Mouse (Mus musculus) thymus, postnatal 36 days (tissue): Measurements from ENCODE around the gene Lrfn2.
A peak's percentile ranks its signal among the peaks of the same experiment; 100 is the strongest.

Experiments used
- DNase-seq, 2 experiments: peaks; one replicate each; pipeline ENCODE4 v3.0.0; 2022; ENCODE audit warnings: mixed read lengths in 2 of 2

Gene Lrfn2

GRCm38 (mm10) chr17:49035052-49035451 is 102.9 kb downstream of the Lrfn2 start:
- no peak for DNase-seq

DNA sequence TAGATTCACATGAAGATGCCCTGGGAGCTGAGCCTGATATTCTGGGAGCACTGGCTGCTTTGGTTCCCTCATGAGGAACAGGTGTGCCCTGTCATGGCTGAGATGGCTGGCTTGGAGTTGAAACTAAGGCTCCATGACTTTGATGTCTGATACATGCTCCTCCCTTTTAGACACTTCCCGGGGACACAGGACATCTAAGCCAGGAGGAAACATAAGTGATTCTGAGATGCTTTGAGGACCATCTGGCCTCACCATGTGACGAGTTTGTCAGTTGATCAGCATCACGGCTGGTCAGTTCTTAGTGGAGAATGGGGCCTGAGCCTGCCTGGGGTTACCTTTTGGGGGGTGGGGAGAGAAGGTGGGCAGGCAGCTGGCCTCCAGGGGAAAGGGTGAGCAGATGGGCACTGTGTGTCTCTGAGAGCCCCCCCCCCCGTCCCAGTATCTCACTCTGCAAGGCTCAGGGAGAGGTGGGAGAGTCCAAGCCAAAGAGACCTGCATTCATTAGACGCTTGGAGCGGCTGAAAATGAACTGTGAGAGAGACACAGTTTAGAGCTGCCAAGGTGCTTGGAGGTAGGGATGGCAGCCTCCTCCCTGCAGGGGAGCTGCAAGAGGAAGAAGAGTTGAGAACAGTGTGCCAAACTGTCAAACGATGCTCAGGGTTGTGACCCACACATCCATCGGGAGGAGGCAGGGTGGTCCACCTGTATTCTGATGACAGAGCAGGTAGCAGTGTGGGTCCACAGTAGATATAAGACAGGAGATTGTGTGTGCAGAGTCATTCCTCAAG is 105.2 kb downstream of the Lrfn2 start:
- DNase-seq, result no peak

DNA sequence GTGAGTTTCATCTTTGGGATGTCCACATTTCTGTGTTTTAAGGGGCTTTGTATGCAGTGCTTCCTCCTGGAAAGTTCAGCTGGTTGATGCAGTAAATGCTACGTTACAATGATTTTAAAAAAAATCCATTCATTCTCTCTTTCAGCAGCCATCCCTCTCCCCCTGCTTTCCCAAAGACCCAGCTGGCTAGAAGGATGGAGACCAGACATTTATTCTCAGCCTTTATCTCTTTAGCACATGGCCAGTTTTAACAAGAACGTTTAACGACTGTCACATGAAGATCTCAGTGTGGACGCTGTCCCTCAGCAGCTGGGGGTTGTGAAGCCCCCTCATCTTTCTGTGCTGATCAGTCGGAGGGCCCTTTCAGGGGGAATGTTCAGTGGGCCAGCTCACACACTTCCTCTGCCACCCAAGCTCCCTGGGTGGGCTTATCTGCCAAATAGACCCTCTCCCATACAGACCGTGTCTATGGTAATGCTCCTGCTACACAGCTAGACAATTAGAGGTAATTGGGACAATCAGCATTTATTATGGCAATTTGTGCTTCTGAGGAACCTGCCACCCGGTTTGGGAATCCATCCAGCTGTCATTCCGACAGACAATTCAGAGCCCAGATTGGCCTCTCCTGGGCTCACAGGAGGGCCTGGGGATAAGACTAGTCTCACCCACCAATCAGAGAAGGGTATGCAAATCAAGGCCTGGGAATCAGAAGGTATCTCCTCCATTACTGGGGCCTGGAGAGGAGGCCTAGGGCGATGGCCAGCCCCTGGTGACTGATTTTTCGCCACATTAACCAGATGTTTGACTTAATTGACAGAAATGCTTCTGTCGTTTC is 111.8 kb downstream of the Lrfn2 start:
- DNase-seq, result no peak

DNA sequence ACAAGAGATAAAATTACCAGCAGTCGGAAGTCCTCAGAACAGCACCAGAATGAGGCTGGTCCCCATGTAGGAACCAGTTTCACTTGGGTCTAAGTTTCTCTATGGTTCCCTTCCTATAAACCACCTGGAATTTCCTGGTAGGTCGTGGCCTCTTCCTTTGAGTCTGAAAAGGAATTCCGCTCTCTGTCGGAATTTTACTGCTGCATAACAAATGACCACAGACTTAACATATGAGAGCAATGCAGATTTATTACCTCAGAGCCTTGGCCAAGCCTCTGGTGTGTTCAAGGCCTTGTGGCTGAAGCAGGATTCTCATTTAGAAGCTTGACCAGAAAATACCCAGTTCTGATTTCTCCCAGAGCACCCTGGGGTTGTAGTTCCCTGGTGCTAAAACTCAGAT is 115.7 kb downstream of the Lrfn2 start:
- DNase-seq, result no peak

DNA sequence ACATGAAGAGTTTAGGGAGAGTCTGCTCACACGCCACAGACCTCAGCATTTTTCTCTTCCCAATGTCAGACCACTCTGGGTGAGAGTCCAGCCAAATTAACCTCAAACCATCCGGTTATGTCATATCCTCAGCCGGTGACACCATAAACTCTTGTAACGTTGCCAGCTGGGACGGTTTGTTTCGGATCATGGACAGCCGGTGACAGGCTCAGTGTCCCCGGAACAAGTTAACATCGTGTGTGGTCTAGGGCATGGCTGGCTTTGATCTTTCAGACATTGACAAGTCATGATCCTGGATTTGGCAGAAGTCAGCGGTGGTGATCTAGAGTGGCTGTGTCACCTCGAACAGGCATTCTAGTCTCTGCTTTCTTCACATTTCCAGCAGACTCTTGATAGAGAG is 119.1 kb downstream of the Lrfn2 start:
- DNase-seq, result no peak

GRCm38 (mm10) chr17:49061141-49061540 is 129.0 kb downstream of the Lrfn2 start:
- no peak for DNase-seq

DNA sequence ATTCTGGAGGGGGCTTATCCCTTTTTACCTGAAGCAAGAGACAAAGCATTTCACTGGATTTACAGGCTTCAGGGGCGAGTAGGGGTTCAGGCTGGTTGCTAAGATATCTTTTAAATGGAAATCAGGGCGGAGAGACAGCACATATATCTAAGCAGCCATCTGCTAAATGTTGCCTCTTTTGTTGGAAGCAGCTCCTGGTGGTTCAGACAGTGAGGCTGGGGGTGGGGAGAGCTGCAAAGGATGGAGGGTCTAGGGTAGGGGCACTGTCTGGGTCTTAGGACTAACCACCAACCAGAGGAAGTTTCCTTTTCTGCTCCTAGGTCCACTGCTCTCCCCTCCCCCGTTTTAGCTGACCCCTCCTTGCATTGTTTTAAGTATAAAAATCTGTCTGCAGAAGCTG is 131.6 kb downstream of the Lrfn2 start:
- DNase-seq, result no peak

DNA sequence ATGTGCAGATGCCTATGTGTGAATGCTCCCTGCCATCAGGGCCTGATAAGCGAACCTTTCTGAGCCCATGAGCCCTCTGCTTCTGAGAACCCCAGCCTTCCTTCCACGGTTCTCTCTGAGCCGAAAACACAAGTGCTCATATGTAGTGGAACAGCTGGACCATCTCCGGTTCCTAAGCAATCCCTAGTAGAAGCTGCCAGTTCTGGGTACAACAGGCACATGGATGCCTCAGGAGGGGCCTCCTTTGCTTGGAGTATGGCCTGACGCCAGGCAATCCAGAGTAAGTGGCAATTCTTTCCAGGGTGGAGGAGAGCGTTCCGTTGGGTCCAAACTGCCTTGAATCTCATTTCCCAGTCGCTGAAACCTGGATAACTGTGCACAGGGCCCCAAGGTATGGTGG is 132.3 kb downstream of the Lrfn2 start:
- no peak for DNase-seq

GRCm38 (mm10) chr17:49065050-49065449 is 132.9 kb downstream of the Lrfn2 start:
- DNase-seq, result no peak

- DNase-seq, result no peak
Observed at GRCm38 (mm10) chr17:49066748-49067147, 134.6 kb downstream of the Lrfn2 start.

DNA sequence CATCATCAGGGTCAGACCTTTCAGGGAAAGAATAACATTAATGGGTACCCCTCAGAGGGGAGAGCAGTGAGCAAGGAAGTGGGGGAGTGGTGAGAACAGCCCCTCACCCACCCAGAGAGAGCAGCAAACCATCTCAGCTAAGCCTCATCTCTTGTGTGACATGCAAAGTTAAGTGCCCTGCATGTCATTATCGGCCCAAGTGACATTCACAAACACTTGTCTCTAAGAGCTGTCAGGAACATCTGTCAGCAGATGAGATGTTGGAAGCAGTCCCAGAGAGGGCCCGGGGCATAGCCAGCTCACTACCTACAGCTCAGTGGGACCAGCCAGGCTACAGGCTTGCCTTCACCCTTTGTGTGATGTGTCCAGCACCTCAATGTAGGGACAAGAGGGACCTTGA is 146.0 kb downstream of the Lrfn2 start:
- DNase-seq, result no peak

GRCm38 (mm10) chr17:49079647-49080046 is 147.5 kb downstream of the Lrfn2 start:
- peak in 1 of 2 experiments; percentile 9 for DNase-seq

- DNase-seq, result no peak
Observed at GRCm38 (mm10) chr17:49083594-49084380, 151.6 kb downstream of the Lrfn2 start.

DNA sequence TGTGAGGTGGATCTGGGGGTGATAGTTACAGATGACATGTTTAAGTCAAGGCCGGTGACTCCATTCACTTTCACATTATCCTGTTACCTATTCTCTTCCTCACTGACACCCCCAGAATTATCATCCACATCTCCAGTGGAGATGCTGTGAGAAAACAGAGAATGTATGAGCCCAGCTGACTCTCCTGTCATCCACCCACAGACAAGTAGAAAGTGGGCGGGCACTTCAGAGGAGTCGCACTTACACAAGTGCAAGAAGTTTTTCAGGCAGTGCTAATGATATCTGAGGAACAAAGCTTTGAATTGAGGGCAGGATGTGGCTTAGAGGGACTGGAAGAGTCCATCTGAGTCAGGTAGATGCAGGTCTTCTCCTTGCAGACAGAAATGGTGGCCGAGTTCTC is 152.9 kb downstream of the Lrfn2 start:
- no peak for DNase-seq

DNA sequence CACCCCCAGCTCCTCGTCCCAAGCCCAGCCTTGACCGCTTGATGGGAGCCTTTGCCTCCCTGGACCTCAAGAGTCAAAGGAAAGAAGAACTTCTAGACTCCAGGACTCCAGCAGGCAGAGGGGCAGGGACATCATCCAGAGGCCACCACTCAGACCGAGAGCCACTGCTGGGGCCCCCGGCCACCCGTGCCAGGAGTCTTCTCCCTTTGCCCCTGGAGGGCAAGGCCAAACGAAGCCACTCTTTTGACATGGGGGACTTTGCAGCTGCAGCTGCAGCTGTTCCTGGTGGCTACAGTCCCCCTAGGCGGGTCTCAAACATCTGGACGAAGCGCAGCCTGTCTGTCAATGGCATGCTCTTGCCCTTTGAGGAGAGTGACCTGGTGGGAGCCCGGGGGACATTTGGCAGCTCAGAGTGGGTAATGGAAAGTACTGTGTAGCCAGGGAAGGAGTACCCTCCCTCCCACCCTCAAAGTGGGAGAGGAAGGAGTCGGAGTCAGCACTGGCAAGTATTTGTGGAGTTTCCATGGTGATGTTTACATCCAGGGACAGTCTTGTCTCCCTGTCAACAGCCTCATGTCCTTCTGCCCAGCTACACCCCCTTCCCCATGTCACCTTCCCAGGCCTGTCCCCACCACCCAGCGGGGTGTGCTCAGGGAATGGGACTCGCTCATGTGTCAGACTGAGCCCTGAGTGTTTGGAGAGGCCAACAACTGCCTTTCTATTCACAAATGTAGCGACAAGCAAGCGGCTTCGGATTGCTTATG is 164.8 kb downstream of the Lrfn2 start:
- DNase-seq, result no peak

DNA sequence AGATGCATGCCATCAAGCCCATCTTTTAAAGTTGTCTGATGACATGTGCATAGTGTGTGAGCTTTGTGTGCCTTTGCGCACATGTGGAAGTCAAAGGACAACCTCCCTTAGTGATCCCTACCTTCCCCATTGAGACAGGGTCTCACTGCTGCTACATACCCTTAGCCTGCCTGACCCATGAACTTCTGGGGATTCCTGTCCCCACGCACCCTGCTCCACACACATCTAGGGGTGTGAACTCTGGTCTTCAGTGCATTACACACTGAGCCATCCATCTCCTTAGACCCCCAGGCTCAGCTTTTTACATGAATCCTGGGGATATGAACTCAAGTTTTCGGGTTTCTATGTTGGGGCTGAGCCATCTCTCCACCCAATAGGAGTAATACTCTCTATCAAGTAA is 179.2 kb downstream of the Lrfn2 start:
- no peak for DNase-seq

DNA sequence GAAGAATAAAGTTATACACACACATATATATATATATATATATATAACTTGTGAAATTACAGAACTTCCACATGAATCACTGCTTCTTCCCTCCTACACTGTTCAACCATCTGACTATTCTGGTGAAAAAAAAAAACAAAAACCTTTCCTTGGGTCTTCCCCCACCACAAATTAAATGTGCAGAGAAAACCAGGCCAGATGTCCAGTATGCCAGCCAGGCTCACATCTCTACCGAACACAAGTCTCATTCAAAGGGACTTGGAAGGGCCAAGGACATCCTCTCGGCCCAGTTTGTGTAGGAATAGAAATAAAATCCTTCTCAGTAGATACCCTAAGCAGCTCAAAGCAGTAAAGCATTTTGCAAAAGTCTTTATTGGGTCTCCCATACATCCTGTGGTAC is 179.7 kb downstream of the Lrfn2 start:
- no peak for DNase-seq

DNA sequence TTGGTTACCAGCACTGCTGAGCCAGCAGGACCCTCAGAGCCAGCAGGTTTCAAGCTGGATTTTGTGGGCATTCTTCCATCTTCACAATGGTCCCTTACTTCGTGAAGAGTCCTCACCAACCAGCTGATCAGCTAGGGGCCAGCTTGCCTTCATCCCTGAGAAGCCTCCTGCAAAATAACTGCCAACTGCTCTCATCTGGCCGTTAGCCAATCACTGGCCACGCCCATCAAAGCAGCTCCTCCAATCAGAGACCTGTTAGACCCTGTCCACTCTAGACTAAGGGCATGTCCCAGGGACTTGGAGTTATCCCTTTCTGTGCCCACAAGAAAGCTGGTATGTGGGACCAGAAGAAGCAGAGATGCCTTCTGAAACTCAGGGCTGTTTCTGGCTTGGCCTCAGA is 181.2 kb downstream of the Lrfn2 start:
- no peak for DNase-seq

DNA sequence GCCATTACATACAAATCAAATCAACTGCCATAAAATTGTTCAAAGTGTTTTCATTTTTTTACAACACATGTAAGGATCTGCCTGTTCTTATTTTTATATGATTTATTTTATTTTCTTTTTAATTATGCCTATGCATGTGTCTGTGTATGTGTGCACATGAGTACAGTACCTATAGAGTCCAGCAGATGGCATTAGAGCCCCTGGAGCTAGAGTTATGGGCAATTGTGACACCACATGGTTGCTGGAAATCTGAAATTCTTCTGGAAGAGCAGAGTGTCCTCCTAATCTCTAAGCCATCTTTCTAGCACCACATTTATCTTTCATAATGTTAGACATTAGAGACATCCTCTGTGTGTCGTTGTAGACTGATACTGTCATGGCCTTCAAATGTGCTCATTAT is 192.0 kb downstream of the Lrfn2 start:
- DNase-seq, result no peak

- no peak for DNase-seq
Observed at GRCm38 (mm10) chr17:49124642-49125041, 192.5 kb downstream of the Lrfn2 start.
